Mouse (Mus musculus) frontal cortex, postnatal 25 days (tissue): Measurements from ENCODE around the gene Dusp13.

Experiments used
- DNase-seq, 2 experiments: peaks; one replicate each; pipeline ENCODE4 v3.0.0; 2022; ENCODE audit warnings: low spot score in 2 of 2

Dusp13 gene

GRCm38 (mm10) chr14:21750881-21751542 is at the start of gene Dusp13:
Dusp13 (minus strand) TSS chr14:21751181.
- DNase-seq = peak in 1 of 2 experiments; percentile 45

DNA sequence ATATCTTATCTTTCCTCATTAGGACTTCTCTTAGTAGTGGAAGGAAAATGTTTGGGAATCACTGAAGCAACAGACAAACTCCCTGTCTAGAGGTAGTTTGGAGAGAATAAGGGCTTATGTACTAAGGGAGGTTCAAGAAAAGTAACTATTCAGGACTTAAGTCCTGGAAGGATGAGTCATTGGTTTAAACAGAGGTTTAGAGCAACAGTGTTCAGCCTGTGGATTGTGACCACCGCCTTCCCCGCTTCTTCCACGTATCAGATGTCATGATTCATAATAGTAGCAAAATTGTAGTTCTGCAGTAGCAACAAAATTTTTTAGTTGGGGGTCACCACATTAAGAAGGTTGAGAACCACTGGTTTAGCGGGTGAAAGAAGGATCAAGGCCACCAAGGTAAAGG is 49.7 kb upstream of the Dusp13 start:
- DNase-seq = no peak

- DNase-seq = no peak
These were observed 41.3 kb upstream of the Dusp13 start for GRCm38 (mm10) chr14:21792250-21792649.

DNA sequence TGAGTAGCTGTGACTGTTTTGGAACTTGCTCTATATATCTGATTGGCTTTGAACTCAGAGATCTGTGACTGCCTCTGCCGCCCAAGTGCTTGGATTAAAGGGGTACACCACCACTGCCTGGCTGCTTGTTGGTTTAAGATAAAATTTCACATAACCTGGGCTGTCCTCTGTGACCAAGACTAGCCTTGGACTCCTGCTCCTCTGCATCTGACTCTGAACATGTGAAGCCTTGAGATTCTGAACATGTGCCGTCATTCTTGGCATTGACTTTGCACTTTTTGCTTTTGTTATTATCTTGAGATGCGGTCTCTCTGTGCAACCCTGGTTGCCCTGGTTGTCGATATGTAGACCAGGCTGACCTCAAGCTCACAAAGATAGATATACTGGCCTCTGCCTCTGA is 40.7 kb upstream of the Dusp13 start:
- no peak for DNase-seq

GRCm38 (mm10) chr14:21790585-21791251 is 39.7 kb upstream of the Dusp13 start:
- no peak for DNase-seq

DNA sequence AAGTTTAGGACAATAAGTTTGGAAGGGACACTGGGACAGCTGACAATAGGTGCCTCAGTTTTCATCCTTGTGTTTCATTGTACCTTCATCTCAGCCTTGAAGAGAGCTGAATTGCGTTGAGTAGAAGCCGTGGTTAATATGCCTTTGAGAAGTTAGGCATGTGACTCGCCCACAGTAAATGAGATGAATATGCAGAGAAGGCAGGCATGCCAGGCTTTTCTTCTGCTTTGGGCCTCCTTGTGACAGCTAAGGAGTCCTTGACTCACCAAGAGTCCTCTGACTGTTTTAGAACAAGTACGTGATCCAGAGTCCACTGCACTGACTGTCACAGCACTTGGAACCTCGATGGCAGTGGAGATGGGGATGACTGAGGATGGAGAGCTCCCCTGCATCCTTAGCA is 37.1 kb upstream of the Dusp13 start:
- no peak for DNase-seq

- DNase-seq = no peak
These were observed 36.4 kb upstream of the Dusp13 start for GRCm38 (mm10) chr14:21787374-21787773.

GRCm38 (mm10) chr14:21786500-21786899 is 35.5 kb upstream of the Dusp13 start:
- DNase-seq = no peak

GRCm38 (mm10) chr14:21776201-21776600 is 25.2 kb upstream of the Dusp13 start:
- no peak for DNase-seq

GRCm38 (mm10) chr14:21773946-21774345 is 23.0 kb upstream of the Dusp13 start:
- DNase-seq = no peak

GRCm38 (mm10) chr14:21772506-21773281 is 21.7 kb upstream of the Dusp13 start:
- DNase-seq = no peak

- no peak for DNase-seq
These were observed 15.5 kb upstream of the Dusp13 start for GRCm38 (mm10) chr14:21766398-21766958.

DNA sequence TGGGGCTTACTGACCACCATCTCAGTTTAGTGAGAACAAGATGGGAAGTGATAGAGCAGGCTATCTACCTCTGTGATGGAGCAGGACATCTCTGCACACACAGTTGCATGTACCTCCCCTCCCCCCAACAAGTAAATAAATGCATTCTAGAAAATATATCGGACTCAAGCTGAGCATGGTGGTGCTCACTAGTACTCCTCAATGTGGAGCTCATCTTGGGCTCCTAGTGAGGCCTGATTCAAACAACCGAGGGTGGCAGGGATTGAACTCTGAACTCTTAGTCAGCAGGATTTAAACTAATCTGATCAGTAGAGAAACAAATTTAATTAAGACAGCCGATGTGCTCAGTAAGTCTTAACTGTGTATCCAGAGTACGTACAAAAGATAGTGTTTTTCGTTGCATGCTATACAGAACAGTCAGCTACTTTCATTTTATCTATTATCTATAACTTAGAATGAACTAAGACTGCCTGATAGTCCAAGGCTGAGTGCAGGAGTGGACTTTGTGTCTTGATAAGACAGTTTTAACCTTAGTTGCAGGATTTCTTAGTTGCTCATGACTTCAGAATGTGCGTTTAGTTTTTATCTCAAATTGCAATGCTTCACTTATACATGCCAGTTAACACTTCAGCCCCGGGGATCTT is 14.9 kb upstream of the Dusp13 start:
- no peak for DNase-seq

GRCm38 (mm10) chr14:21764646-21765045 is 13.7 kb upstream of the Dusp13 start:
- no peak for DNase-seq

DNA sequence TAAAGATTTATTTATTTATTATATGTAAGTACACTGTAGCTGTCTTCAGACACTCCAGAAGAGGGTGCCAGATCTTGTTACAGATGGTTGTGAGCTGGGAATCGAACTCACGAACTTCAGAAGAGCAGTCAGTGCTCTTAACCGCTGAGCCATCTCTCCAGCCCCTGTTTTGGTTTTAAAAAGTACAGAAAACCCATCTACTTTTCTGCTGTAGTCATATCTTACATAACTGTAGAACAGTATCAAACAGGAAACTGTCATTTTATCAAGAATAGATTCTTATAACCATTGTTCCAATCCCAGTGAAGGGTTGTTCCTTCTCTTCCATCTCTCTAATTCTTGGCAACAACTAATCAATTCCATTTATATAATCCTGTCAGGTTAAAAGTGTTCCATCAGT is 12.8 kb upstream of the Dusp13 start:
- DNase-seq = no peak

GRCm38 (mm10) chr14:21761560-21761959 is 10.6 kb upstream of the Dusp13 start:
- no peak for DNase-seq

- DNase-seq = no peak
These were observed 2.4 kb upstream of the Dusp13 start for GRCm38 (mm10) chr14:21753367-21753766.

- DNase-seq = no peak
These were observed 1.4 kb upstream of the Dusp13 start for GRCm38 (mm10) chr14:21752411-21752810.

- peak; percentile 69 to 70 for DNase-seq
These were observed 737 bp downstream of the Dusp13 start, which contains the start of gene Samd8 for GRCm38 (mm10) chr14:21750008-21750880. Samd8 (plus strand) TSS chr14:21750531.

DNA sequence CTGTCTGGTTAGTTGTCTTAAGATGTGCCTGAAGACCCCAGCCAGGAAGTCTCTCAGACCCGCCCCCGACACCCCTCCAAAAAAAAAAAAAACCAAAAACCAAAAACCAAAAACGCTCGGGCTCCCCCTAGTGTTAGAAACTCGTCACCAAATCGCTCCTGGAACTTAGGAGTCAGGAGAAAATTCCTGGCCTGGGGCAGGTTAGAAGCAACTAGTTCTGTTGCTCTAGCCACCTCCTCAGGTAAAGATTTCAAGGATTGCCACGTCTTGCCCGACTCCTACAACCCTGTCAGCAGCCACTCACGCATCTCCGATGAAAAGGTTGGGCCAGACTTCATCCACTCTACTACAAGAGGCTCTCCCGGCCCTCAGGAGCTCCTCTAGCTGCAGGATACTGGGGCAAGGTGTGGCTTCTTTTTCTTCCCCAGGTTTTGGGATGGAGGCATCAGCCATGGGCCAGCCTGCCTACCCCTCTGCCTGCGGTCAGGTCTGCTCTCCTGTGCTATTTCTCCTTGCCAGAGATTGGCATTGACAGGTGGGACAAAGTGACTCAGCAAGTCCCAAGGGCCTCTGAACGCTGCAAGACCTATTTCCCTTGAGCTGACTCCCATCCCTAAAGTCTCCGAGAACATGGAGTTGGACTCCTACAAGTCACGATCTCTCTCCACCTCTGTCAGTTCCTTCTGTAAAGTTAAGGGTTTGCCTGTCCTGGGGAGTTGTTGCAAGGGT is 2.7 kb downstream of the Dusp13 start:
- DNase-seq = peak; percentile 45 to 48
